Mouse (Mus musculus): ENCODE data around the gene Cd3eap. TPM values are rescaled to one million over a fixed set of nuclear protein-coding genes. Genes with fewer than 3 reads are reported as not detected.

Gene Cd3eap
- total RNA-seq, 2 experiments from 2014 or later, result 7.4 to 8.2 TPM

DNA sequence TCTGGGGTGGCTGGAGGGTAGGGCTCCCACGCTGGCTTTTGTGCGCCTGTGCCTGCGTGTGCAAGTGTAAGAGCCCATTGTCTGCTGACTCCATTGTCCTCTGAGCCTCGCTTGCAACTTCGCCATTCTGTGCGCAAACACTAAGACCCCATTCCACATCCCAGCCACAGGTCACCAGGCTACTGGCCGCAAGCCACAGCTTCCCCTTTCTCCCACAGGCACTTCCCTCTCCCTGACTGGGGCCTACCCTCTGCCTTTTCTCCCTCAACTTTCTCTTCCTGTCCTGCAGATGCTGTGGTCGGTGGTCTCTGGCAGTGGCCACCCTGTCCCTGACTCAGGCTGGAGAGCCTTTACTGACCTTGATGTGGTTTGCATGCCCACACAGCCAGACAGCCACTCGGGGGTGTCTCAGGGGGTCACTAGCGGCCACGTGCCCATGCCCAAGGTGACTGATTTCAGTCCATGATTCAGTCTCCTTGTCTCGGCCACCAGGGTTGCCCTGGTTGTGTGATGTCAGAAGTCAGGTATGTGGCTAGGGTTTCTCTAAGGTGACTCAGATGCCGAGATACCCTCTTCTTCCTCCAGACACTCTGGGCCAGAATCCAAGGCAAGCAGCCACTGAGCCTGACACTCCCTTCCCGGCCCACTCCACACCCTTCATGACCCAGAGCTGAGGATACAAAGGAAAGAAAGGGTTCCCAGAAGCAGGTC is 42.7 kb downstream of the Cd3eap start:
- intact Hi-C loops (cut with DNase I; ENCODE audit: low total_unique reads), result no loop called here
- DNase-seq, result peak; percentile 35

DNA sequence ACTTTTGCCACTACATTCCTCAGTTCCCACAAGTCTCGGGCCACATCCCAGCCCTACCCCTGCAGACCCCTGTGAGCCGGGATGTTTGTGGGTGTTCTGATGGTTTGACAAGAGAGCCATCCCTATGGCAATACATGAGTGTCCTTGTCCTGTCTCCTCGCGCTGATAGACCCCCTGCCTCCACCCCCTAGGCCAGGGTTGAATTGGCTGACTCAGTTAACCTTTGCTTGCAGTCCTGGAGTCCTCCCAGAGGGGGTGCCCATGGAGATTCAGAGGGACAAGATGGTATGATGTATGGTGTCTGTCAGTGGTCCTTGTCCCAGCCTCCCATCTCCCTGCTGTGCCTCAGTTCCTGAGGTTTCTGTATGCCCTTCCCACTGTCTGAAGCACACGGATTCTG is 45.2 kb downstream of the Cd3eap start:
- no peak for DNase-seq
- intact Hi-C loops (cut with DNase I; ENCODE audit: low total_unique reads), result no loop called here

- intact Hi-C loops (cut with DNase I; ENCODE audit: low total_unique reads), result no loop called here
- DNase-seq, result no peak
Observed at GRCm38 (mm10) chr7:19311991-19312390, 47.3 kb downstream of the Cd3eap start.

DNA sequence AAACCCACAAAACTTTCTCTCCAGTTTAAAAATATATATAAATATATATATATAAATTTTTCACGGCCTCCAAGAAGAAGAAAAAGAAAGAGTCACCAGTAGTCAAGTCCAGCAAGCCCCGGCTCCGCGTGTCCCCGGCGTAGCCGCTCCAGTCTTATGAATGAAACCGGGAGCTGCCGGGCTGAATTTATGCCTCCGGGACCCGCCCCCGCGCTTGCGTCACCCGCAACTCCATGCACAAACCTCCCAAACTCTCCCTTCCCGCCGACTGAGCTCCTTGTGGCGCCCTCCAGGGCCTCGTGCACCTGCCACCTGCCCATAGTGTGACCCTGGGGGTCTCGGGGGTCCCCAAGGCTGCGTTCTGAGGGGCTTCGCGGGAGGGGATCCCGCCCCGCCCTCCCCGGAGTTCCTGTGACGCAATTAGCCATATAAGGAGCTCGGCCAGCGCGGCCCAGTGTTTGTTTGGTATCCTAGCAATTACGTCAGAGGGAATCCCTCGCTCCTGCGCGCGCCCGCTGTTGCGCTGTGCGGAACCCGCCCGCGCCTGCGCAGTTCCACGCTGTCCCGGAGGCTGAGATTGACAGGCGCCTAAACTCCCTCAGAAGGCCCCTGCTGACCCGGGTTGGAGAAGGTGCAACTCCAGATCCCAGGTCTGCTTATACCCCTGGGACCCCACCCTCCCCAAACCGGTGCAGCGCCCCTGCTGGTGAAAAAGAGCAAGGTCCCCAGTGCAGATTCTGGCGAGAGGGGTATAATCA is 49.2 kb downstream of the Cd3eap start, which contains the start of gene Fosb:
Gene Fosb, minus strand, starts transcription at position 168 of the 758 bp plus-strand sequence.
- intact Hi-C loops (cut with DNase I; ENCODE audit: low total_unique reads), result no loop called here
- DNase-seq, result peak; percentile 96

DNA sequence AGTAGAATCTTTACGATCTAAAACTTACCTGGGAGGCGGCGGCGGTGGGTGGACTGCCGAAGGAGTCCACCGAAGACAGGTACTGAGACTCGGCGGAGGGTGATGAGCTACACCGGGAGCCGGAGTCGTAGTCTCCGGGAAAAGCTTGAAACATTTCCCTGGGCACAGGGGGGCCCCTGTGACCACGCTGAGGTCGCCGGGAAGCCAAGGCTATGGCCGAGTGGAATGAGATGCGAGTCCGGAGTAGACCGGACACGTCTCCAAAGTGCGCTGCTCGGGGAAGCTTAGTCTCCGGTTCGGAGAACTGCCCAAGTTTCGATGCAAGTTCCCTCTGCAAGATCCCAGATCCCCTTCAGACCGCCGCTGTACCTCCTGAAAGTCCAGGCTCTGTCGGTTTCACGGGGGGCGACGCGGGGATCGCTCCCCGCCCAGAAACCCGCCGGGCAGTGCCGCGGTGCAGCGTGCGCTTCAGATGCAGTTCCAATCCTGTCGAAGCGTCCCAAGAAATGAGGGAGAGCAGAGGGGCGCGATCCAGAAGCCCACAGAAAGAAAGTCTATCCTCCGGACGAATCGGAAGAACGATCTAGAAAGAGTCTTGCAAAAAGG is 49.9 kb downstream of the Cd3eap start:
- no peak for DNase-seq
- intact Hi-C loops (cut with DNase I; ENCODE audit: low total_unique reads), result no loop called here

DNA sequence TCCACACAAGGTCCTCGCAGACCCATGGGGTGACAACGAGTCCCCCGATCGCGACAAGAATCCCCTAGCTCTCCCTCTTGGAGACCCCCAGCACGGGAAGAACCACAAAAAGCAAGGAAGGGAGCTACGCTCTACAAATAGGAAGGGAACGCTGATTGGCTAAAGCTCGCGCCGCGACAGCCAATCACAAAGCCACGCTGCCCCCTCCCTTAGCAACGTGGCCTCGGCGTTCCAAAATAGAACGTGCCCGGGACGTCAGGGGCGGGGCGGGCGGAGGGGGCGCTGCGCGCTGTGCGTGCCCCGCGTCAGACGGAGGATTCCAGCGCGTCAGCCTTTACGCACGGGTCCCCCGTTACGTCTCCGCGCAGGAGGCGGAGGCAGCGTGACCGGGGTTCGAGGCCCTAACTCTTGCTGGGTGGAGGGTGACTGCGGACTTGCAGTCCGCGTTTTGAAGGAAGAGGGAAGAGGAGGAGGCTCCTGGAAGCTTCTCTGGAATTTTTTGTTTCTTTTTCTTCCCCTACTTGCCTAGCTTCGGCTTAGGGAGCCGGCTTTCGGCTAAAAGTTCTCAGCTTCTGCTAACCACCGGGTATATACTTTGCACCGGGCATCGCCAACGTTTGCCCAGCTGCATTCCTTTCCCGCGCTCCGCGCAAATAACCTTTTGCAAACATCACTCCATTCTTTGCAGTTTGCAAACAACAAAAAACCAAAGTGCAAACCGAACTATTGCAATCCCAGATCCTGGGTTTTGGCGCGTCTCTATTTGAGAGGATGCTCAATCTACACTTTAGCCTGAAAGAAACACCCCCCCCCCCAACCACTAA is 50.6 kb downstream of the Cd3eap start:
- DNase-seq, result peak; percentile 97
- intact Hi-C loops (cut with DNase I; ENCODE audit: low total_unique reads), result no loop called here

DNA sequence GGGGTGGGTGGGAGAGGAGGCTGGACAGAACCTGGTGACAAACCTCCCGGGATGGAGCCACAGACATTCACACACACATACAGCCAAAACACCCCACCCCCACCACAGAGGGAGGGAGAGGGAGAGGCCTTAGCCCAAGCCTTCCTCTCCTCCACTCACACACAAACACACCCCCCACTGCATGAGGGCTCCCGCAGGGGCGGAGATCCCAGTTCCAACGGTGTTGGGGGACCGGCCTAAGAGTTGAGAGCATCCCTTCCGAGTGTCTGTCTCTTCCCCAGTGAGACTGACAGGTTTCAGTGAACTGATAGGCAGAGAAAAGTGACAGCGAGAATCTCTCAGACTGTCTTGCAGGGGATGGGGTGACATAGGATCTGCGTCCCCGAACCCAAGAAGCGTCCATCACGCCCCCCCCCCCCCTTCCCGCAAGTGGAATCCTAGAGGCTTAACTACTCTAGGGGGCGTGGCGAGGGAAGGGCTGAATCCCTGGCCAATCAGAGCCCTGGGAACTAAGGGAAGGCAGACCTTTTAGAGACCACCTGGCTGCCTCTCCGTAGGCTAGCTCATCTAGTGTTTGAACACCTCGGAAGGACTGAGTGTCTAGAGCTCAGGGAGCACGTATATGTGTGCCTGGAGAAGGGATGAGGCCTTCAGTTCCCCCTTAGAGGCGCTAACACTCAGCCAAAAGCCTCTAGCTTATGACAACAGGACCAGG is 51.4 kb downstream of the Cd3eap start:
- DNase-seq, result peak; percentile 81
- intact Hi-C loops (cut with DNase I; ENCODE audit: low total_unique reads), result no loop called here

DNA sequence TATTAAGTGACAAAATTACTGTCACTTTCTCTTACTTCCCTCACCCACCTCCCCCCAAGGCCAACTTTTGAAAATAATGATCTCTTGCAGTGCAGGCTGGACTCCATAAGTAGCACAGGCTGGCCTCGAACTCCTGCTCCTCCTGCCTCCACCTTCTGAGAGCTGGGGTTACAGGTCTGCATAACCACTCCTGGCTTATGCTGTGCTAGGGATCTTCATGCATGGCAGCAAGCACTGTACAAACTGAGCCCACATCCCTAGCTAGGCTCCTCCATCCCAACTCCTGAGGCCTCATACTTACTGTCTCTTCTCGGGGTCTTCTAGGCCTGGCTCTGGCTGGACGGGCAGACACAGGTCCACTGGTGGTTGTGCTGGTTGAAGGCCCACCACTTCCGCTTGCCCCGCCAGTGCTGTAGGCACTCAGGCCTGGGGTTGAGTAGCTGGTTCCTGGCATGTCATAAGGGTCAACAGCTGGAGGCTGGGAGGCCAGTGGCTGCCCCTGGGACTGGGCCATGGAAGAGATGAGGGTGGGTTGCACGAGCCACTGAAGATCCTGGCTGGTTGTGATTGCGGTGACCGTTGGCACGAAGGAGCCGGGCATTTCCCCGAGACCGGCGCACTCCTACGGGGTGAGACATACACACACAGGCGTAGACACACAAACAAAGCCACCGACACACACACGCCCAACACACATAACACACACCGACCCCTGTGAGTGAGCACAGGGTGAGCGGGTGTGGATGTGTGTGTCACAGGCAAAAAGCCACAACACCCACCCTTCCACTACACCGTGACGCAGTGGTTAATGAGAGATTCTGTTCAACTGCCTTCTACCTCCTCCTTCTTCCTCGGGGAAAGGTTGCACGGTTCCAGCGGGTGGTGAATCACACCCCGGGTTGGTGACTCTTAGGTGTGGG is 52.2 kb downstream of the Cd3eap start:
- no peak for DNase-seq
- intact Hi-C loops (cut with DNase I; ENCODE audit: low total_unique reads), result no loop called here

Small RNAs within 50 kb of the gene (microRNA-seq; reads per million reads assigned to microRNA genes)
- 0 reads per million in 2 experiments for gene Mir343

Other genes starting within 250 kb of the Cd3eap start
- not detected for gene Gm4969, start 241.1 kb downstream of the Cd3eap start, total RNA-seq (2021)
- 1 to 10 TPM; 3.2 TPM for gene Fbxo46, start 239.6 kb downstream of the Cd3eap start, total RNA-seq (2021)
- gene Qpctl, start 210.2 kb downstream of the Cd3eap start, total RNA-seq (2021), result 1 to 10 TPM; 3.1 to 4.2 TPM
- 10 to 100 TPM; 62.3 to 66.5 TPM for gene Snrpd2, start 209.8 kb downstream of the Cd3eap start, total RNA-seq (2021)
- gene Gipr, start 193.4 kb downstream of the Cd3eap start, total RNA-seq (2021), result under 1 TPM in 1 of 2 experiments, not detected in 1; 0.09 TPM
- gene Eml2, start 183.1 kb downstream of the Cd3eap start, total RNA-seq (2021), result 10 to 100 TPM; 12.1 to 14.2 TPM
- gene Gpr4, start 146.9 kb downstream of the Cd3eap start, total RNA-seq (2021), result 1 to 10 TPM; 2.9 to 4.3 TPM
- 10 to 100 TPM; 35.1 to 43.0 TPM for gene Opa3, start 131.1 kb downstream of the Cd3eap start, total RNA-seq (2021)
- gene Vasp, start 87.7 kb downstream of the Cd3eap start, total RNA-seq (2021), result 10 to 100 TPM; 31.0 to 35.1 TPM
- not detected for gene Ppm1n, start 79.4 kb downstream of the Cd3eap start, total RNA-seq (2021)
- 100 to 1,000 TPM; 800 to 833 TPM for gene Rtn2, start 76.9 kb downstream of the Cd3eap start, total RNA-seq (2021)
- gene Fosb, start 49.4 kb downstream of the Cd3eap start, total RNA-seq (2021), result under 1 TPM; 0.69 to 0.90 TPM
- 10 to 100 TPM; 26.7 to 28.7 TPM for gene Ercc1, start 14.7 kb downstream of the Cd3eap start, total RNA-seq (2021)
- 1 to 10 TPM; 1.7 to 2.9 TPM for gene Ppp1r13l, start 266 bp upstream of the Cd3eap start, total RNA-seq (2021)
- gene Ercc2, start 22.5 kb upstream of the Cd3eap start, total RNA-seq (2021), result 1 to 10 TPM; 6.1 to 7.8 TPM
- under 1 TPM in 1 of 2 experiments, not detected in 1; 0.11 TPM for gene Klc3, start 44.6 kb upstream of the Cd3eap start, total RNA-seq (2021)
- gene Ckm, start 45.3 kb upstream of the Cd3eap start, total RNA-seq (2021), result over 10,000 TPM; 34,344 to 35,305 TPM
- gene Mark4, start 99.3 kb upstream of the Cd3eap start, total RNA-seq (2021), result 10 to 100 TPM; 12.6 to 14.1 TPM
- gene Exoc3l2, start 103.8 kb upstream of the Cd3eap start, total RNA-seq (2021), result under 1 TPM; 0.47 to 0.74 TPM
- gene Bloc1s3, start 148.9 kb upstream of the Cd3eap start, total RNA-seq (2021), result 1 to 10 TPM; 1.7 to 2.1 TPM
- gene Trappc6a, start 148.9 kb upstream of the Cd3eap start, total RNA-seq (2021), result 10 to 100 TPM; 19.9 to 20.0 TPM
- gene Nkpd1, start 158.4 kb upstream of the Cd3eap start, total RNA-seq (2021), result not detected
- gene Ppp1r37, start 203.6 kb upstream of the Cd3eap start, total RNA-seq (2021), result 10 to 100 TPM; 34.4 to 34.5 TPM
- gene Zfp296, start 217.8 kb upstream of the Cd3eap start, total RNA-seq (2021), result under 1 TPM in 1 of 2 experiments, not detected in 1; 0.27 TPM
- 10 to 100 TPM; 50.0 to 55.1 TPM for gene Gemin7, start 218.1 kb upstream of the Cd3eap start, total RNA-seq (2021)
- gene Clasrp, start 245.0 kb upstream of the Cd3eap start, total RNA-seq (2021), result 10 to 100 TPM; 10.6 to 12.0 TPM